Mouse (Mus musculus): ENCODE data around the gene Olfr1289. TPM values are rescaled to one million over a fixed set of nuclear protein-coding genes. Genes with fewer than 3 reads are reported as not detected.

Olfr1289 gene
- not detected for total RNA-seq (2021)
- long read RNA-seq, experiment 1: 0 reads
- long read RNA-seq, experiment 2: 0 reads

- no peak for TF ChIP-seq CTCF (conservative IDR thresholded peaks at IDR 0.05)
- no peak within 1 kb of the TSS for H3K27ac ChIP-seq
- no peak for DNase-seq (ENCODE audit: low spot score in 2 of 2)
- H3K4me3 ChIP-seq: no peak within 1 kb of the TSS
Measured at GRCm38 (mm10) chr2:111480519-111480918, at the start of gene Olfr1289. TSS of gene Olfr1289 (plus strand) at chr2:111480819.

GRCm38 (mm10) chr2:111448842-111449241 is 31.8 kb upstream of the Olfr1289 start, which contains the start of gene Olfr1287:
TSS of gene Olfr1287 (plus strand) at chr2:111449142.
- H3K27ac ChIP-seq: no peak within 1 kb of the TSS
- TF ChIP-seq CTCF (conservative IDR thresholded peaks at IDR 0.05): no peak
- no peak within 1 kb of the TSS for H3K4me3 ChIP-seq
- DNase-seq (ENCODE audit: low spot score in 2 of 2): no peak

GRCm38 (mm10) chr2:111473801-111474200 is 6.8 kb upstream of the Olfr1289 start, which contains the start of gene Olfr1288:
TSS of gene Olfr1288 (plus strand) at chr2:111474101.
- no peak within 1 kb of the TSS for H3K27ac ChIP-seq
- TF ChIP-seq CTCF (conservative IDR thresholded peaks at IDR 0.05): no peak
- H3K4me3 ChIP-seq: no peak within 1 kb of the TSS
- DNase-seq (ENCODE audit: low spot score in 2 of 2): no peak

GRCm38 (mm10) chr2:111493729-111494128 is 13.1 kb downstream of the Olfr1289 start, which contains the start of gene Olfr1290:
TSS of gene Olfr1290 (minus strand) at chr2:111493829.
- TF ChIP-seq CTCF (conservative IDR thresholded peaks at IDR 0.05): no peak
- no peak within 1 kb of the TSS for H3K4me3 ChIP-seq
- DNase-seq (ENCODE audit: low spot score in 2 of 2): no peak
- no peak within 1 kb of the TSS for H3K27ac ChIP-seq

GRCm38 (mm10) chr2:111496880-111497279 is 16.3 kb downstream of the Olfr1289 start, which contains the start of gene Olfr1291-ps1:
TSS of gene Olfr1291-ps1 (plus strand) at chr2:111497180.
- Histone ChIP-seq H3K4me3 (no peak within 1 kb of the TSS), H3K27ac (no peak within 1 kb of the TSS)
- no peak for TF ChIP-seq CTCF (conservative IDR thresholded peaks at IDR 0.05)
- DNase-seq (ENCODE audit: low spot score in 2 of 2): no peak

GRCm38 (mm10) chr2:111517451-111517850 is 36.8 kb downstream of the Olfr1289 start:
- Histone ChIP-seq H3K4me3 (no peak overlapping the region), H3K27ac (no peak overlapping the region)
- TF ChIP-seq CTCF (conservative IDR thresholded peaks at IDR 0.05): no peak
- no peak for DNase-seq (ENCODE audit: low spot score in 2 of 2)

GRCm38 (mm10) chr2:111524903-111525302 is 44.3 kb downstream of the Olfr1289 start, which contains the start of gene Olfr1293-ps:
TSS of gene Olfr1293-ps (plus strand) at chr2:111525203.
- TF ChIP-seq CTCF (conservative IDR thresholded peaks at IDR 0.05): no peak
- H3K27ac ChIP-seq: no peak within 1 kb of the TSS
- H3K4me3 ChIP-seq: no peak within 1 kb of the TSS
- DNase-seq (ENCODE audit: low spot score in 2 of 2): no peak

Other genes with a start within 250 kb of the Olfr1289 start
- not detected for gene Olfr1275, start 245.5 kb upstream of the Olfr1289 start, total RNA-seq (2021)
- gene Olfr1276, start 226.3 kb upstream of the Olfr1289 start, total RNA-seq (2021): not detected
- gene Olfr1277, start 206.7 kb upstream of the Olfr1289 start, total RNA-seq (2021): not detected
- gene Olfr1278, start 190.7 kb upstream of the Olfr1289 start, total RNA-seq (2021): not detected
- gene Olfr1279, start 180.2 kb upstream of the Olfr1289 start, total RNA-seq (2021): not detected
- gene Olfr1280, start 166.8 kb upstream of the Olfr1289 start, total RNA-seq (2021): not detected
- not detected for gene Olfr1281, start 154.3 kb upstream of the Olfr1289 start, total RNA-seq (2021)
- gene Olfr1282, start 144.7 kb upstream of the Olfr1289 start, total RNA-seq (2021): not detected
- gene Olfr1283, start 114.0 kb upstream of the Olfr1289 start, total RNA-seq (2021): not detected
- gene Olfr1284, start 105.3 kb upstream of the Olfr1289 start, total RNA-seq (2021): not detected
- gene Olfr1286, start 57.7 kb upstream of the Olfr1289 start, total RNA-seq (2021): not detected
- not detected for gene Olfr1287, start 31.7 kb upstream of the Olfr1289 start, total RNA-seq (2021)
- not detected for gene Olfr1288, start 6.7 kb upstream of the Olfr1289 start, total RNA-seq (2021)
- not detected for gene Olfr1290, start 13.0 kb downstream of the Olfr1289 start, total RNA-seq (2021)
- gene Olfr1291-ps1, start 16.4 kb downstream of the Olfr1289 start, total RNA-seq (2021): not detected
- gene Olfr1293-ps, start 44.4 kb downstream of the Olfr1289 start, total RNA-seq (2021): not detected
- not detected for gene Olfr1294, start 59.5 kb downstream of the Olfr1289 start, total RNA-seq (2021)
- gene Olfr1295, start 88.9 kb downstream of the Olfr1289 start, total RNA-seq (2021): not detected
- gene Olfr1297, start 145.7 kb downstream of the Olfr1289 start, total RNA-seq (2021): not detected
- not detected for gene Olfr1298, start 168.4 kb downstream of the Olfr1289 start, total RNA-seq (2021)
- not detected for gene Olfr1299, start 180.6 kb downstream of the Olfr1289 start, total RNA-seq (2021)

Measured in layer of hippocampus, adult 2 months (tissue).